32 mouse cellular contexts compared by ENCODE assay signal in the genomic region with DNA sequence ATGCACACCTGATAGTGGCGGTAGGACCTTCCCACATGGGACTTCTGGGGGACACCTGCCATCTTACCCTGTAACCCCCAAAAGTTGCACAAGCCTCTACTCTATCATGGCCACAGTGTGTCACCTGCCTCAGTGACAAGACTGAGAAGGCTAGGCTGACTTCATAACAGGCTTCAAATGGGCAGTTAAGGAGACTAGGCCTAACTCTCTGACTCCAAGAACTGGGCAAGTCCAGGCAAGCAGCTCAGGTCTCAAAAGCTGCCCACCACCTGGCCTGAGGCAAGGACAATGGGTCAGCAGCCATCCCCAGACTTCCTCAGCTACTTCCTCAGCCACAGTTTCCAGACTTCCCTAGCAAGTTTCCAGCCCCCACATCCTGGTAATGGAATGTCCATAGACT. TPM values are rescaled to one million over a fixed set of nuclear protein-coding genes. Genes with fewer than 3 reads are reported as not detected.
"Had no signal": no experiment of that assay in that cellular context is flagged by ENCODE, and none has a peak within 500 bp of the region (broad histone marks: within the 10 kb centered on the region; RNA-seq: fewer than 3 reads in every experiment).

No protein-coding gene starts in this region.

- DNase-seq: left cerebral cortex, postnatal 4 days; liver; liver, embryonic 13.5 days; liver, postnatal 0 days; lung, adult 18-20 months; lung, adult 2 months; lung, embryonic 14.5 days; lung, postnatal 10 days; lung, postnatal 14 days; lung, postnatal 36 days; lung, postnatal 4 days; midbrain, embryonic 14.5 days had no signal

- ATAC-seq: liver, embryonic 12.5 days; liver, postnatal 0 days; lung, postnatal 0 days; midbrain, embryonic 15.5 days; midbrain, embryonic 16.5 days had no signal

- H3K4me2 ChIP-seq: limb, embryonic 12.5 days; limb, embryonic 13.5 days; limb, embryonic 15.5 days; liver, embryonic 11.5 days; liver, embryonic 12.5 days; liver, embryonic 13.5 days; liver, embryonic 15.5 days; lung, embryonic 14.5 days; lung, embryonic 15.5 days; midbrain, embryonic 11.5 days; midbrain, embryonic 12.5 days; midbrain, embryonic 15.5 days had no signal

- H3K4me1 ChIP-seq: limb, embryonic 13.5 days; liver, embryonic 12.5 days; lung, embryonic 15.5 days had no signal

- H3K9me3 ChIP-seq: limb, embryonic 10.5 days; limb, embryonic 12.5 days; limb, embryonic 13.5 days; limb, embryonic 15.5 days; liver, embryonic 12.5 days; liver, embryonic 13.5 days; liver, embryonic 15.5 days; lung, embryonic 15.5 days; megakaryocyte, embryonic 14.5 days; midbrain, embryonic 12.5 days; midbrain, embryonic 15.5 days had no signal

- H3K4me3 ChIP-seq: left cerebral cortex, adult 2 months; limb, embryonic 10.5 days; limb, embryonic 12.5 days; limb, embryonic 13.5 days; limb, embryonic 15.5 days; liver, embryonic 12.5 days; liver, embryonic 13.5 days; liver, embryonic 15.5 days; lung, embryonic 15.5 days; megakaryocyte, embryonic 14.5 days; midbrain, embryonic 12.5 days; midbrain, embryonic 15.5 days; myocyte had no signal

- H3K27ac ChIP-seq: left cerebral cortex, adult 2 months; limb, embryonic 10.5 days; limb, embryonic 12.5 days; limb, embryonic 13.5 days; limb, embryonic 15.5 days; liver, embryonic 12.5 days; liver, embryonic 13.5 days; liver, embryonic 14.5 days; liver, embryonic 15.5 days; lung, embryonic 15.5 days; macrophage; midbrain, embryonic 12.5 days; midbrain, embryonic 15.5 days had no signal

- H3K36me3 ChIP-seq: limb, embryonic 10.5 days; liver, embryonic 12.5 days; liver, embryonic 13.5 days; liver, embryonic 15.5 days; lung, embryonic 15.5 days; midbrain, embryonic 12.5 days; midbrain, embryonic 15.5 days had no signal

- H3K9ac ChIP-seq: limb, embryonic 12.5 days; limb, embryonic 13.5 days; limb, embryonic 15.5 days; liver, embryonic 12.5 days; liver, embryonic 13.5 days; liver, embryonic 14.5 days; liver, embryonic 15.5 days; liver, postnatal 0 days; lung, embryonic 14.5 days; lung, embryonic 15.5 days; midbrain, embryonic 12.5 days; midbrain, embryonic 15.5 days had no signal

- H3K27me3 ChIP-seq: limb, embryonic 12.5 days; limb, embryonic 13.5 days; limb, embryonic 15.5 days; liver, embryonic 12.5 days; liver, embryonic 13.5 days; liver, embryonic 15.5 days; lung, embryonic 15.5 days; megakaryocyte, embryonic 14.5 days; midbrain, embryonic 15.5 days had no signal

RNA-seq across cellular contexts. Expression of a gene that starts 39.4 kb away (rescaled TPM):
- total RNA-seq: liver, adult 2 months; megakaryocyte-erythroid progenitor cell, adult 5-6 weeks had no signal
- polyA plus RNA-seq: liver, adult 2 months had no signal
